Mouse (Mus musculus) c-Kit-positive CD71-negative TER-119-negative erythroid progenitor cells, embryonic 14.5 days (primary cell): ENCODE results near the gene Dcakd.

Experiments used
- DNase-seq: peaks from one replicate; pipeline ENCODE4 v3.0.0-alpha.2; 2013; ENCODE audit warnings: low read depth

The Dcakd gene

DNA sequence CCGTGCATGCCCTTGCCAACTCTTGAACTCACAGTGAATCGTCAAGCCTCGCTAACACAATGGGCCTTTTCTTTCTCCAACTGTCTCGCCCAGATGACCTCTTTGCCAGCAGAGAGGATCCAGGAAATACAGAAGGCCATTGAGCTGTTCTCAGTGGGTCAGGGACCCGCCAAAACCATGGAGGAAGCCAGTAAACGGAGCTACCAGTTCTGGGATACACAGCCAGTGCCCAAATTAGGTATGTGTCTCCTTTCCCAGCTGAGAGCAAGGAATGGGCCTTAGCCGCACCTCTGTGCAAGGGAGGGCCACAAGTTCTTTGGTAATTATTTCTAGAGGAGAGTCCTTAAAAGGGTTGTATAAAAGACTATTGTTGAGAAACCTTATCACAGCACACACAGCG, 18.2 kb upstream of the Dcakd start:
- no peak for DNase-seq

GRCm38 (mm10) chr11:103043982-103044381, 15.8 kb upstream of the Dcakd start:
- no peak for DNase-seq

- DNase-seq, result no peak
Observed at GRCm38 (mm10) chr11:103042828-103043227, 14.7 kb upstream of the Dcakd start.

DNA sequence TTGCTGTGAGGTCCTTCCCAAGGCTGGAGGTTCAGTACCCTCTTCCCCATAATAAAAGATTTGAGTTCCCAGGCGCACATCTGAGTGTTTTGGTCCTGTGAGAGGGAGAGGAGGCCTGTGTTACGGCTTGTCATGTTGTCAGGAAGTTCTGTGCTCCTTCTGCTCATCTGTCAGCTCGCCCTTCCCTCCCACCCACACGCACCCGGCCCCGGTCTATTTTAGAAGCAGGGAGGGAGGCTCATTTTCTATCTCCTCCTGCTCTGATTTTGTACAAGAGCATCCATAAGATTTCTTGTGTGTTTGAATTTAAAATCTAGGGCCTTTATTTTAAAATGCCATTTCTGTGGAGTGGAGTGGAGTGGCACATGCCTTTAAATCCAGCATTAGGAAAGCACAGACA, 9.9 kb upstream of the Dcakd start:
- DNase-seq, result no peak

DNA sequence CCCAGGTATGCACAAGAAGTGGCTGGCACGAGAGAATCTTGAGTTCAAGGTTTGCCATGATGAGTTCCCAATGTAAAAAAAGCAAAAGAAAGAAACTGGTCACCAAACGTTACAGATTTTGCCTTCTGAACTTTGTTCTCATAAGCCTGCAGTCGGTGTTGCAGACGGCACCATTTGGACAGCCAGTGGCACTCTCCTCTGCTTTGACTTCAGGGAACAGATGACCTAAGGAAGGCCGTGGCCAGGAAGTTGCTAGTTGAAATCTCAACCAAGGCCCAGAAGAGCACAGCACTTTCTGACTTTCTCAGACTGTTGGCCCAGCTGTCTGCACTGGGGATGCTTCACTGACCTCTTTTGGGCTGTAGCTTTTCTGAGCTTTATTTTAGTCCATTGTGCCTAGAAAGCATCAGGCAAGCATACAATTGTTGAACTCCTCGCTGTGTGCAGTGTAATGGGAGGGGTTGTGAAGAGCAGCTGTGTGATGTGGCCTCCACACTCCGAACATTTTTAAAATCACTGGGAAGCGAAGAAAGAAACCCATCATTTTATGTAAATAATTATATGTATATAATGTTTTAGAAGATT, 8.8 kb upstream of the Dcakd start:
- DNase-seq, result no peak

- no peak for DNase-seq
Observed at GRCm38 (mm10) chr11:103035007-103035406, 6.9 kb upstream of the Dcakd start.

- DNase-seq, result no peak
Observed at GRCm38 (mm10) chr11:103033030-103033429, 4.9 kb upstream of the Dcakd start.

DNA sequence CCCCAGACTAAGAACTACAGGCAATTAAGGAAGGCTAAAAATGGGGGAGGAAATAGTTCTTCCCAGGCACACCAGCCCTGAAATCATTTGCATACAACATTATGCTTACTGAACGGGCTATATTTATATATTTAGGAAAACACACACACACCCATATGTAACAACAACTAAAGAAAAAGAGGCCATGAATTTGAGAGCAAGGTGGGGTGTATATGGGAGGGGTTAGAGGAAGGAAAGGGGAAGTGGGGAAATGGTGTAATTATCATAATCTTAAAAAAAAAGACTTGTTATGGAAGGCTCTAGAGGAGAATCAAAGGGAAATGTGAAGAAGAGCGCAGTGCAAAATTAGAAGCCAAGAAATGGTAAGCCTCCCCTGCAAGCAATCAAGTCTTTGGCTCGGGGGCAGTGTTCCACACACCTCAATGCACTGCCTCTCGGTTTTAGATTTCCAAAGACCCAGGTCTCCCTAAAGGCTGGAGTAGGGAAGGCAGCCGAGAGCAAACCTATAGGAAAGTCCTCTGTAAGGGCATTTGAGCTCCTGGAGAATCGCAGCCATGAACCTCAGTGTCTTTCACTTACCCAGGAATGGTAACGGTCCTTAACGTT, 460 bp downstream of the Dcakd start:
- DNase-seq, result no peak

DNA sequence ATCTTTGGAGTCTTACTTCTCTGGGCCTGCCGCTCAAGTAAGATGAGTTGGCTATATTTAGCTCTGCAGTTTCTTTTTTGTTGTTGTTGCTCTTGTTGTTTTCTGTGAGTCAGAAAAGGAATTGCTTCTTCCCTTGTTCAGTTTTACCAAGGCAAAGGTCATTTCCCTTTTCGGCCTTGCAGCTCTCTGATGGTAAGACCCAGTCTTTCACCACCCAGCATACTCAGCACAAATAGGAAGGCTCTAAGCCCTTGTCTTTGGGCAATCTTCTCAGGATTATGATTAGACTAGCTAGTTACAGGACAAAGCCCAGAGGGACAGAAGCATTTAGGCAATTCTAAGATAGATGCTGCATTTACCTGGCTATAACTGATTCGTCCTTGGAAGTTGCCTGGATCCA, 1.2 kb downstream of the Dcakd start:
- no peak for DNase-seq

- no peak for DNase-seq
Observed at GRCm38 (mm10) chr11:103023974-103024373, 4.2 kb downstream of the Dcakd start.

DNA sequence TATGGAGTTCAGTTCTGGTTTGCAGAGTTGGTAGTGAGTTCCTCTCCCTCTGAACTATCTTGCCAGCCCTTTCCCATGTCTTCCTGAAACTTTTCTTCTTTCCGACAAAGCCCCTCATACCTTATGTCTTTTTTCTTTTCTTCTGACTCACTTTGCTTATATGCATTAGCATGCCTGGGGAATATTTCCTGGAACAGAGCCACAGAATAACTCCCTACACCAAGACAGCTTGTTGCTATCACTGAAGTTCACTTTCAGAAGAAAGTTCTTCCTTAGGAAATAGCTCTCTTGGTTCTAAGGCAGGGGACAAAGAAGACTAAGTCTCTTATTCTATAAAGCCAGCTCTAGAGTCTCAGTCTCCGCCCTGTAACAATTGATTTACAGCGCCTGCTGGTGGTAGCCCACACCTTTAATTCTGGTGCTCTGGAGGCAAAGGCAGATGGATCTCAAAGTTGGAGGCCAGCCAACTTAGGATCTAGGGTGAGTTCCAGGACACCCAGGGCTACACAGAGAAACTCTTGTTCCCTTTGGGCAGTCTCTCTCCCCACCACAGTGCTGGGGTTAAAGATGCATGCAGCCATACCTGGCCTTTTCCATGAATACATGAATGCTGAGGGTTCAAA, 7.3 kb downstream of the Dcakd start:
- DNase-seq, result no peak

DNA sequence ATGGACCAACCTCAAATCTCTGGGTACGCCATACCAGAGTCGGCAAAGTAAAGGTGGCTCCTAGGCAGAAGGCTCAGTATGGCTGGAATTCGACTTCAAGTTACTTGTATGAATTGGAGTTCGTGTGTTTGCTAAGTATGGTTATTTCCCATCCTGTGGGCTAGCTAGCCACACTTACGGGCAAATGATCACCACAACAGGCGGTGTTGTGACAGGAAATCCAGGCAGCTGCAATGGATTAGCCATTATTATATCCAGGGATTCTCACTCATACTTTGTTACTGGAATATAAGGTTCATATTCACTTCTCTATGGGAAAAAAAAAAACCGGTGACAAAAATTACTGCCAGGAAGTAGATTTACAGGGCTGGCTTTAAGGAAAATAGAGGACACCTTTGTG, 8.8 kb downstream of the Dcakd start:
- DNase-seq, result no peak

GRCm38 (mm10) chr11:103018860-103019259, 9.3 kb downstream of the Dcakd start:
- DNase-seq, result no peak

- no peak for DNase-seq
Observed at GRCm38 (mm10) chr11:103017661-103018060, 10.5 kb downstream of the Dcakd start.

DNA sequence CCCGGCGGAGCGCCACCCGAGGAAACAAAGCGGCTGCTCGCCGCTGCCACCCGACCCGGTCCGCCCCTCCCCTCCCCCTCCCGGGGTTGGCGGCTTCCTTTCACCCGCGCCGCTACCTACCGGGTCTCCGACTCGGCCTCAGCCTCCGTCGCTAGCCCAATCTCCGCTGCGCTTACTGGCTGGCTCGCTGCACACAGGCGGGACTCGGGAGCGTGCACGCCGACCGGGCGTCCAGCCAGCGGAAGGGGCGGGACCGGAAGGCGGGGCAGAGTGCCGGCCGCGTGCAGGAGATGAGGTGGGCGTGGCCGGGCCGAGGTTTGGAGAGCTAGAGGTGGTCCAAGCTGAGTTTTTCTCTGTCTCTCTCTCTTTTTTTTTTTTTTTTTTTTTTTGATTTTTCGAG, 11.2 kb downstream of the Dcakd start:
- DNase-seq, result peak; percentile 89

GRCm38 (mm10) chr11:103015881-103016825, 12.0 kb downstream of the Dcakd start:
- no peak for DNase-seq

- no peak for DNase-seq
Observed at GRCm38 (mm10) chr11:103011206-103011497, 17.0 kb downstream of the Dcakd start.

DNA sequence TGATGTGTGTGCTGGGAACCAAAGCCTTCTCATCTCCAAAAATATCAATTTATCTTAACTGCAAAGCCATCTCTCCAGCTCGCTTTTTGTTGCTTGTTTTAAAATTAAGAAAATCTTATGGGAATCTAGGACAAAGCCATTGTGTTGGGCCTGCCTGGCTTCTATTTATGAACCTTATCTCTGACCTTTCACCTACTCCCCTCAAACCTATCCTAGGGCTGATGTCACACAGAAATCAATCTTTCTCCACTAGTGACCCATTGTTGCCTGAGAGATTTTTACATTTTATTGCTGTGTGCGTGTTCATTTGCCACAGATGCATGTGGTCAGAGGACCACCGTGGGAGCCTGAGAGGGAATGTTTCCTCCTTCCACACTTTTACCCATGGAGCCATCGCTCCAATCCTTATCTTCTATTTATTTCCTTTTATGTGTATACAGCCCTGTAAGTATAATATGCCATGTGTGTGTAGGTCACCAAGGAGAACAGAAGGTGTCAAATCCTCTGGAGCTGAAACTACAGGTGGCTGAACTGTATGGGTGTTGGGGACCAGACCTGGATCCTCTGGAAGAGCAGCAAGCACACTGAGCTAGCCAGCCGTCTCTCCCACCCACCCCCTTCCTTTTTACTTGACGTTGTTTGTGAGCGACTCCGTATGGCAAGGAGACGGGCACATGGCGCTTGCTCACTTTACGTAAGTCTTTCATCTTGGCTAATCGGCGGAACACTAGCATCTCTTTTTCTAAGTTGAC, 17.5 kb downstream of the Dcakd start:
- no peak for DNase-seq

DNA sequence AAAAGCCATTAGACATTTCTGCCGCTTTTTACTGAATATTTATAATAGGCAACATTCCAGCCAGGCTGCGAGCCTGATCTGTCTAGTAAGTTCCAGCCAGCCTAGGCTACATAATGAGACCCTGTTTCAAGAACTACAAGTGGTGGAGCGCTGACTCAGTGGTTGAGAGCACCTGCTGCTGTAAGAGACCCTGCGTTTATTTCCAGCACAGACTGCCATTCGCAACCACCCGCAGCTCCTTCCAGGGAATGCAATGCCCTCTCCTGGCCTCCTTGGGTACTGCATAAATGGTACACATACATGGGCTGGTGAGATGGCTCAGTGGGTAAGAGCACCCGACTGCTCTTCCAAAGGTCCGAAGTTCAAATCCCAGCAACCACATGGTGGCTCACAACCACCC, 18.9 kb downstream of the Dcakd start:
- no peak for DNase-seq

DNA sequence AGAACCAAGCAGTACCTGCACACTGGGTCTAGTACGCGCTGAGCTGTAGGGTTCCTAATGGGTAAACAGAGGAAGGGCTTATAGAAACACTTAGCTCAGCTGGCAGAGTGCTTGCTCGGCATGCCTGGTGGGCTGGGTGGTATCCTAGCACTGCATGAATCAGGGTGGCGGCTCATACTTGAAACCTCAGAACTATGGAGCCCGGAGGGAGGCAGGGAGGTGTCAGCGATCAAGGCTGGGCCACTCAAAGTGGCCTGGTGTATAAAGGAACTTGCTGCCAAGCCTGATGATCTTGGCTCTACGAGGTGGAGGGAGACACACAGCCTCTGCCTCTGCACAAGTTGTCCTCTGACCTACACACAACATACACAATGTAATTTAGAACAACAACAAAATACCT, 19.6 kb downstream of the Dcakd start:
- DNase-seq, result no peak

- DNase-seq, result no peak
Observed at GRCm38 (mm10) chr11:103007001-103007340, 21.2 kb downstream of the Dcakd start.

- no peak for DNase-seq
Observed at GRCm38 (mm10) chr11:103006286-103007000, 21.7 kb downstream of the Dcakd start.
